Mouse (Mus musculus) heart, postnatal 0 days (tissue): ENCODE data around the gene Prim2. TPM values are rescaled to one million over a fixed set of nuclear protein-coding genes. Genes with fewer than 3 reads are reported as not detected.

Experiments
- ATAC-seq: fragments of 200-750 bp; cut with Nextera tagmentation; 2 replicates; pipeline ENCODE4 v1.8.0; 2017; ENCODE audit warnings: low read depth, moderate number of reproducible peaks, moderate library complexity; ENCODE audit not compliant: insufficient read depth
- DNase-seq: peaks from one replicate; pipeline ENCODE4 v3.0.0-alpha.2; 2016; ENCODE audit warnings: low spot score
- H3K27ac ChIP-seq: fragments of 300-500 bp; sonication (generic); 2 replicates; pipeline ENCODE4 v1.5.1; 2014; ENCODE audit warnings: low read depth, mild to moderate bottlenecking
- H3K27me3 ChIP-seq: fragments of 300-500 bp; sonication (generic); 2 replicates; pipeline ENCODE4 v1.6.1; 2014; ENCODE audit warnings: low read length, mixed read lengths; ENCODE audit not compliant: control insufficient read depth, insufficient read depth
- H3K36me3 ChIP-seq: fragments of 300-500 bp; sonication (generic); replicated peaks from 2 replicates; pipeline ENCODE4 v1.6.1; 2014; ENCODE audit warnings: low read length, mixed read lengths; ENCODE audit not compliant: control insufficient read depth, insufficient read depth
- H3K4me1 ChIP-seq: fragments of 300-500 bp; sonication (generic); 2 replicates; pipeline ENCODE4 v1.6.1; 2014; ENCODE audit warnings: antibody characterized with exemption; ENCODE audit not compliant: control insufficient read depth, insufficient read depth
- H3K4me2 ChIP-seq: fragments of 300-500 bp; sonication (generic); 2 replicates; pipeline ENCODE4 v1.6.1; 2014; ENCODE audit warnings: low read depth, mild to moderate bottlenecking, low read length, moderate library complexity
- H3K4me3 ChIP-seq: fragments of 300-500 bp; sonication (generic); 2 replicates; pipeline ENCODE4 v1.5.1; 2014; ENCODE audit warnings: low read depth, low read length
- H3K9ac ChIP-seq: fragments of 300-500 bp; sonication (generic); replicated peaks from 2 replicates; pipeline ENCODE4 v1.6.1; 2014; ENCODE audit warnings: low read depth, low read length, mixed read lengths
- H3K9me3 ChIP-seq: fragments of 300-500 bp; sonication (generic); replicated peaks from 2 replicates; pipeline ENCODE4 v1.6.1; 2016; ENCODE audit warnings: low read length; ENCODE audit not compliant: control insufficient read depth
- CTCF ChIP-seq: IDR thresholded peaks from 2 replicates; pipeline ENCODE4 v1.5.1; 2016; ENCODE audit warnings: antibody characterized with exemption, control low read depth, low read depth
- EP300 ChIP-seq: IDR thresholded peaks from 2 replicates; pipeline ENCODE4 v1.6.1; 2016; ENCODE audit warnings: antibody characterized with exemption, low read depth
- WGBS: fragments of 180-500 bp; shearing (Covaris S2); extraction: QIAGEN DNeasy Blood & Tissue Kit; methylation state at CpG from one replicate; pipeline ENCODE4 v1.1.7; 2014; 5-methylcytosine and 5-hydroxymethylcytosine counted together
- polyA plus RNA-seq: library from polyadenylated mRNA; unstranded; fragments of >200 nt; fragmentation: Nextera tagmentation; extraction: Ambion mirVana; gene quantifications from 2 replicates; pipeline ENCODE4 v1.2.1, GENCODE M21; 2015
- total RNA-seq: library from RNA; depleted of rRNA; stranded (reverse); fragments of >200 nt; gene quantifications from 2 replicates; pipeline ENCODE4 v1.2.3, GENCODE M21; 2014; ENCODE audit warnings: low replicate concordance

Prim2 gene
- total and polyA plus RNA-seq, 2 experiments from 2014 or later, result 4.9 to 13.9 TPM

- TF ChIP-seq EP300, result no peak
- TF ChIP-seq CTCF, result no peak
- no peak overlapping the region for H3K4me3 ChIP-seq
- H3K9ac ChIP-seq, result no peak overlapping the region
- H3K4me1 ChIP-seq, result no peaks in the 10 kb centered on the region
- no peak overlapping the region for H3K27ac ChIP-seq
- no peak for ATAC-seq
- no peaks in the 10 kb centered on the region for H3K36me3 ChIP-seq
- H3K27me3 ChIP-seq, result no peaks in the 10 kb centered on the region
- WGBS, result 86% methylated on average over 7 of the region's 7 CpGs
- DNase-seq, result no peak
- H3K9me3 ChIP-seq, result no peaks in the 10 kb centered on the region
- H3K4me2 ChIP-seq, result no peak overlapping the region
Measured at GRCm38 (mm10) chr1:33591997-33592608, 77.5 kb downstream of the Prim2 start.

DNA sequence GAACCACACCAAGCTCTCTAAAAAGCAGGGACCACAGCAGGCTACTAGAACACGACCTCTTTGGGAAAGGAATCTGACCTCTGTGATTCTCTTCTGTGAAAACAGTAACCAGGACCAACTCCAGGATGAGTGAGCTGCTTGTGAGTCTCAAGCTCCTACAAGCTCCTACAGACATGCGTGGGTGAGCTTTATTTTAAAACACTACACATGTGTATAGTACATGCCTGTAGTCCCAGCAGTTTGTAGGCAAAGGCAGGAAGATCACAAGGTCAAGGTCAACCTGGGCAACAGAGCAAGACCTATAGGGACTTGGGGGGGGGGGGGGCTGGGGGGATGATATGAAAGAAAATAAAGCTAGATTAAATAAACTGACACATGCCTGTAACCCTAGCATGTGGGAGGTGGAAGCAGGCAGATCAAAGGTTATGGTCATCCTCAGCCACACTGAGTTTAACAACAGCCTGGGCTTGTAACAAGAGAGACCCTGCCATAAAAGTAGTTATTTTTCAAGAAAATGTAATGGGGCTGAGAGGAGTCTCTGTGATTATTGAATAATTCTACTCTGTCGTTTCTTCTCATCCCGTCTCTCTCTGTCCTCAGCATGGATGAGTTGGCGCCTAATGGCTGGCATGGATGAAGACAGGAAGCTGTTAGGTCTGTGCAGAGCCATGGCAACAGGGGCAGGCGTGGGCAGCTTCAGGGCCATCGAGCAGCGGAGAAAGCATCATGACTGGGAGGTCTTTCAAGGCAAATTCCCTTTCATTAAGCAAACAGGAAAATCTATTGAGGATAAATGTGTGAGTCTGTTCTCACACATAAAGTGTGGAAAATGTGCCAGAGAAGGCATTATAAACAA is 78.8 kb downstream of the Prim2 start:
- Histone ChIP-seq H3K9ac (no peak overlapping the region), H3K4me1 (no peaks in the 10 kb centered on the region), H3K4me2 (no peak overlapping the region), H3K27ac (no peak overlapping the region), H3K4me3 (no peak overlapping the region), H3K27me3 (no peaks in the 10 kb centered on the region), H3K36me3 (no peaks in the 10 kb centered on the region), H3K9me3 (no peaks in the 10 kb centered on the region)
- TF ChIP-seq CTCF (no peak), EP300 (no peak)
- no peak for DNase-seq
- 76% methylated on average over 8 of the region's 8 CpGs for WGBS
- ATAC-seq, result no peak

DNA sequence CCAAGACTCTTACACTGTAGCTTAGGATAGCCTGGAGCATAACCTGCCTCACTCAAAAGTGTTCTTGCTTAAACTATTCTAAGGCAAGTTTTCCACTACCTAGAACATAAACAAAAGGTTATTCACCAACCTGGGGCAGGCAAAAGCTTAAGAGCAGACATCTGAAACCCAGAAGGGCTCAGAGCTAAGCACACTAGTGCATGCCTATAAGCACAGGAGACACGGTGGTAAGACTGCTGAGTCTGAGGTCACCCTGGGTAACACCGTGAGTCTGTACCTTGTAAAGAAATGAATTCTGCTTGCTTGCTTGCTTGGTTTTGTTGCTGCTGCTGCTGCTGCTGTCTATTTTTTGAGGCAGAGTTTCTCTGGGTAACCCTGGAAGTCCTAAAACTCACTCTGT is 80.1 kb downstream of the Prim2 start:
- Histone ChIP-seq H3K27me3 (no peaks in the 10 kb centered on the region), H3K4me2 (no peak overlapping the region), H3K36me3 (no peaks in the 10 kb centered on the region), H3K9me3 (no peaks in the 10 kb centered on the region), H3K4me3 (no peak overlapping the region), H3K4me1 (no peaks in the 10 kb centered on the region), H3K27ac (no peak overlapping the region), H3K9ac (no peak overlapping the region)
- 79% methylated on average over 2 of the region's 2 CpGs for WGBS
- no peak for DNase-seq
- TF ChIP-seq EP300 (no peak), CTCF (no peak)
- no peak for ATAC-seq

DNA sequence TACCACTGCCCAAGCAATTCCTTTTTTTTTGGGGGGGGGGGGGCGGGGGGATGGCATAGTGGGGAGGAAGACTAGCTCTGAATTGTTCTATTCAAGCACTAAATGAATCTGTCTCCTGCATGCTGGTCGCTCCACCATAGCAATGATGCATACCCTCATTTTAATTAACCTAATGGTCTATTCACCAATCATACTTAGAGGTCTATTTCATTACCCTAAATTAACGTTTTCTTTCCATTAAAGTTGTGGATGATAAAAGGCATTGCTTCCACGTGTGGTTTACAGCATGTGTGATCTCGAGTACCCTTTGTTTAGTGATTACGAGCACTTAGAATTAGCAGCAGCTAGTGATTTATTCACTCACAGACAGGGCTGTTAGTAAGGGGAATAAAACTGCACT is 81.0 kb downstream of the Prim2 start:
- Histone ChIP-seq H3K4me2 (no peak overlapping the region), H3K36me3 (no peaks in the 10 kb centered on the region), H3K9ac (no peak overlapping the region), H3K4me1 (no peaks in the 10 kb centered on the region), H3K27me3 (no peaks in the 10 kb centered on the region), H3K27ac (no peak overlapping the region), H3K4me3 (no peak overlapping the region), H3K9me3 (no peaks in the 10 kb centered on the region)
- no peak for TF ChIP-seq CTCF
- TF ChIP-seq EP300, result no peak
- ATAC-seq, result no peak
- DNase-seq, result no peak
- 76% methylated on average over 5 of the region's 6 CpGs for WGBS

DNA sequence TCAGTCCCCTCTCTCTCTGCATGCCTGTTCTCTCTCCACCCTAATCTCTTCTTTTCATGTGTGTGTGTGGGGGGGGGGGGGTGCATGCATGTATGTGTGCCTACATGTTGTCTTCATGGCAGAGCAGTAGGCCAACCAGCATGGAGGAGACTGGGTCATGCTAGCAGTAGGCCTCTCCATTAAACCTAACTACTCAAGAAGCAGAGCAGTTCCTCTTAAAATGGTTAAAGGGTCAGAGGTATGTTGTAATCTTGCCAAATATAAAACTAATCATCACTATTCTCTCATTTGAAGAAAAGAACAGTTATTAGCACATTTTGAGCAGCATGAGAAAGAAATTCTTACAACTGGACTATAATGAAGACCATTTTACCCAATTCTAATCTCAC is 85.0 kb downstream of the Prim2 start:
- DNase-seq (no peak), ATAC-seq (no peak)
- H3K4me1 ChIP-seq, result no peaks in the 10 kb centered on the region
- no peaks in the 10 kb centered on the region for H3K27me3 ChIP-seq
- no peak overlapping the region for H3K4me3 ChIP-seq
- H3K9ac ChIP-seq, result no peak overlapping the region
- no peaks in the 10 kb centered on the region for H3K36me3 ChIP-seq
- TF ChIP-seq EP300, result no peak
- TF ChIP-seq CTCF, result no peak
- H3K4me2 ChIP-seq, result no peak overlapping the region
- H3K27ac ChIP-seq, result no peak overlapping the region
- H3K9me3 ChIP-seq, result no peaks in the 10 kb centered on the region
